Mouse (Mus musculus) C2C12 (cell line): ENCODE measurements around the gene Rasgrp3.

ENCODE experiments used
- CTCF ChIP-seq: IDR thresholded peaks from one replicate; pipeline ENCODE4 v1.5.1; 2011; ENCODE audit not compliant: control insufficient read depth, insufficient read depth, insufficient read length
- FOSL1 ChIP-seq: IDR thresholded peaks from one replicate; pipeline ENCODE4 v1.8.0; 2011; ENCODE audit warnings: mild to moderate bottlenecking, low read length; ENCODE audit not compliant: poor library complexity, insufficient read depth, severe bottlenecking
- MAX ChIP-seq: IDR thresholded peaks from one replicate; pipeline ENCODE4 v1.6.1; 2011; ENCODE audit warnings: mild to moderate bottlenecking, control low read depth
- MYOD1 ChIP-seq: IDR thresholded peaks from one replicate; pipeline ENCODE4 v1.6.1; 2011; ENCODE audit warnings: low read depth; ENCODE audit not compliant: control insufficient read depth, insufficient read length
- MYOG ChIP-seq: IDR thresholded peaks from one replicate; pipeline ENCODE4 v1.6.1; 2011; ENCODE audit not compliant: control insufficient read depth, insufficient read length; ENCODE audit errors: extremely low read depth
- USF1 ChIP-seq: IDR thresholded peaks from one replicate; pipeline ENCODE4 v1.6.1; 2011; ENCODE audit warnings: low read depth, mild to moderate bottlenecking, control low read depth, moderate library complexity

DNA sequence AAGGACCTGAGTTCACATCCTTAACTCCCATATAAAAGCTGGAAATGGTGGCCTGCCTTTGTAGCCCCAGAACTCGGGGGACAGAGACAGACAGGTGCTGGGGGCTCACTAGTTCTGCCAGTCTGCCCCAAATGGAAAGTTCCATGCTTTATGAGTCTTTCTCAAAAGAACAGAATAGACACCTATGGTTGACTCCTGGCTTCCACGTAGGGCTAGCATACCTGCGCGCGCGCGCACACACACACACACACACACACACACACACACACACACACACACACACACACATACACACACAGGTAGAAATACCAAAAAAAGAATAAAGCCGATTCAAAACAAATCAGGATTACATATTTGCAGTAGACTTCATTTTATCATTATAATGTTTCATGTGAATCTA is 6.7 kb downstream of the Rasgrp3 start:
- TF ChIP-seq CTCF (no peak), FOSL1 (no peak), USF1 (no peak), MYOG (no peak), MAX (no peak), MYOD1 (no peak)
